Mouse (Mus musculus) bone marrow, adult 2 months (tissue): ENCODE results near the gene Zc3h12a. TPM values are rescaled to one million over a fixed set of nuclear protein-coding genes. Genes with fewer than 3 reads are reported as not detected.

Experiments used
- H3K27ac ChIP-seq: fragments of 200-500 bp; 2 replicates; pipeline ENCODE4 v1.5.1; 2012; ENCODE audit warnings: low read depth, mild to moderate bottlenecking, control low read depth, inconsistent platforms, low read length; ENCODE audit not compliant: control insufficient read depth, poor library complexity, insufficient read depth
- H3K4me1 ChIP-seq: fragments of 200-500 bp; 2 replicates; pipeline ENCODE4 v1.6.1; 2011; ENCODE audit warnings: low read length; ENCODE audit not compliant: control insufficient read depth, insufficient read depth
- H3K4me3 ChIP-seq: fragments of 200-500 bp; replicated peaks from 2 replicates; pipeline ENCODE3; 2011; ENCODE audit warnings: mild to moderate bottlenecking, low read depth, low read length, control low read depth; ENCODE audit not compliant: control insufficient read depth
- CTCF ChIP-seq: fragments of 200-500 bp; IDR thresholded peaks from 2 replicates; pipeline ENCODE4 v1.5.1; 2011; ENCODE audit warnings: low read length, control low read depth; ENCODE audit not compliant: control insufficient read depth, insufficient read depth
- POLR2A ChIP-seq: fragments of 200-500 bp; IDR thresholded peaks from 2 replicates; pipeline ENCODE4 v1.6.1; 2011; ENCODE audit warnings: low read depth, mild to moderate bottlenecking, control low read depth, low read length, borderline replicate concordance; ENCODE audit not compliant: control insufficient read depth
- WGBS: fragments of 180-500 bp; shearing (Covaris S2); methylation state at CpG from one replicate; pipeline ENCODE4 v1.1.7; 2018; 5-methylcytosine and 5-hydroxymethylcytosine counted together
- polyA plus RNA-seq: library from polyadenylated mRNA; stranded (reverse); fragments of >200 nt; gene quantifications from 2 replicates; pipeline ENCODE4 v1.2.4, GENCODE M21; 2011; ENCODE audit warnings: low replicate concordance; ENCODE audit not compliant: missing spikeins, insufficient read depth, insufficient read length

Zc3h12a gene
- polyA plus RNA-seq = 3.6 and 12.5 TPM in 2 replicates

DNA sequence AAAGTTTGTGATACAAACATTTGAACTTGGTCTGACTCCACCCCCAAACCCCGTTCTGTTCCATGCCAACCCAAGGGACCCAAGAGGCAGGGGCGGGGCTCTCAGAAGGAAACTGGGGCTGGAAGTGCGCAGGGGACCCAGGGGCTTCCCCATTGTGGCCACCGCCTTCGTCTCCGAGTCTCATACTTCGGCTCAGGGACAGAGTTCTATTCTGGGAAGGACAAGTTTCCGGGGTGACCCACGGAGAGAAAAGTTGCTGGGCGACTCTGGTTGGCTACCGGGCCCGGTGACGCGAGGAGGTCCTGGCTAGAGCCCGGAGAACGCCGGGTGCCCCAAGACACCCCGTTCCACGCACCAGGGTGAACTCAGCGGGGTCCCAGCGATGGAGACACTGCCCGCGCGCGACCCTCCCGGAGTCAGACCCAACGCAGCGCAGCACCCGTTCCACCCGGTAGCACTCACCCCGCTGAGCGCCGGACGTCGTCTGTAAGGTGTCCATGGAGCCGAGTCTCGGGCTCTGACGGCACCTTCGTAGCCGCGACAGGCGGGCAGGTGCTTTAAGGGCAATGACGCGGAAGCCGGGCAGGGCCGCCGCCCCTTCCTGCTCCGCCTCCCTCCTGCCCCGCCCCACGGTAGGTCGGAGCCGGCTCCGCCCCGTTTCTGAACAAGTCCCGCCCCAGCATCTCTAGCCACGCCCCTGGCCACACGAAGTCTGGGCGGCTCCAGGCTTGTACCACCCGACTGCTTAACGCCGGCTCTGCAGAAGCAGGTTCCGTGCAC, at the start of gene Zc3h12a:
TSS of gene Zc3h12a (minus strand) at position 536 of the 780 bp plus-strand sequence.
- WGBS = under 1% methylated on average over 62 of the region's 62 CpGs
- Histone ChIP-seq H3K27ac (peak within 1 kb of the TSS; percentile 99), H3K4me3 (peak within 1 kb of the TSS; percentile 89), H3K4me1 (peaks cover 13% of the 10 kb centered on the region)
- TF ChIP-seq CTCF = no peak
- peak; percentile 96 for TF ChIP-seq POLR2A

DNA sequence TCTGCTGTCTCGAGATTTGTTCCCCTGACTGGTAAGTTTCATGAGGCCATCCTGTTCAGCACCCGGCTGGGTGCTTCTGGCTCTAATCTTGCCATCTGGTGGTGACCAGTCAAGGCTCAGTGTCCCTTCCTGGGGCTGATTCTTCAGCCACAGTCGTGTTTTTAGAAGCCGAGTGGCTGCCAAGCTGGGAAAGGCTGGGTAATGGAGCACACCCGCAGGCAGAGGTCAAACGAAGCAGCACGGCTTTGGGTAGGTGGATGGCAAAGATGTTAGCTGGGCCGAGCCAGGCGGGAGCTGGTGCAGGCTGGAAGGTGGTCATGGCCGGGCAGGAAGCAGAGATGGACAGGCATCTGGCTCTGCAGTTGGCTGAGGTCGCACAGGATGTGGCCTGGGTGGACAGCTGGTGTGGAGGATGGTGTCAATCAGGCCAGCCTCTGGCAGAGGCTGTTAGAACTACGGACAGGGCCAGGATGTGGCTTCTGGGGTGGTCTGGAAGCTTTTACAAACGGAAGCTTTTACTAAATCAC, 49.1 kb upstream of the Zc3h12a start:
- H3K4me1 ChIP-seq = peaks cover 6% of the 10 kb centered on the region
- TF ChIP-seq POLR2A (no peak), CTCF (no peak)
- WGBS = 2% methylated on average over 13 of the region's 13 CpGs

DNA sequence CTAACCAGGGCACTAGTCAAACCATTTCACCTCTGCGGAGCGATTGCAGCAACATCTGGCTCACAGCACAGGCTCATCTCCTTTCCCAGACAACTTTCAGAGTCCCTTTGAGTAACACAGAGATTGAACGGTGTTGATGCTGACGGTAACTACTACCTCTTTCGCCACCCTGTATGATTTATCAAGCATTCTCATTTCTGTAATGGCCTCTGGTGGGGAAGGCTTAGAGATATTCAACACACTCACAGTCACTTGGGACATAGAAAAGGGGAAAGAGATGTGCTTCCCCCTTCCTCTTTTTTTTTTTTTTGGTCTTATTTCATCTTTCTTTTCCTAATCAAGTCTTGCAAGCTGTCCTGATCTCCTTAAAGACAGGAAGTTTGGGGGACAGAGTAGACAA, 48.5 kb upstream of the Zc3h12a start:
- no peak overlapping the region for H3K4me3 ChIP-seq
- 21% methylated on average over 5 of the region's 5 CpGs for WGBS
- TF ChIP-seq CTCF = no peak
- TF ChIP-seq POLR2A = no peak
- H3K4me1 ChIP-seq = peaks cover 6% of the 10 kb centered on the region
- peak overlapping the region; percentile 18 for H3K27ac ChIP-seq

More for the DNA sequence above, 49.1 kb upstream of the Zc3h12a start:
- H3K27ac ChIP-seq = peak overlapping the region; percentile 18
- no peak overlapping the region for H3K4me3 ChIP-seq

DNA sequence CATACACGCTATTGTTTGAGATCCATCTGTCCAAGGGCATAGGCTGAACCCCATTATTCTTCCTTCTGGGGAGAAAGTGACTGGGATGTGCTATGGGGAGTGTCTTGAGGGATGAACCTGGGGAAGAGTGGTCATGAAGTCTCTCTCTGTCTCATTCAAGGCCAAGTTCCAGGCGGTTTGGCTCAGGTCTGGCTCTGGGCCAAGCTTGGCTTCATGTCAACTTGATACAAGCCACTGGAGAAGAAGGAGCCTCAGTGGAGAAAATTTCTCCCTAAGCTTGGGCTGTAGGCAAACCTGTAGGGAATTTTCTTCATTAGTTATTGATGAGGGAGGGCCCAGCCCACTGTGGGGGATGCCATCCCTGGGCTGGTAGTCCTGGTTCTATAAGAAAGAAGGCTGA, 48.0 kb upstream of the Zc3h12a start:
- H3K27ac ChIP-seq = no peak overlapping the region
- H3K4me3 ChIP-seq = no peak overlapping the region
- TF ChIP-seq POLR2A (no peak), CTCF (no peak)
- peaks cover 6% of the 10 kb centered on the region for H3K4me1 ChIP-seq
- 58% methylated on average over 2 of the region's 2 CpGs for WGBS

DNA sequence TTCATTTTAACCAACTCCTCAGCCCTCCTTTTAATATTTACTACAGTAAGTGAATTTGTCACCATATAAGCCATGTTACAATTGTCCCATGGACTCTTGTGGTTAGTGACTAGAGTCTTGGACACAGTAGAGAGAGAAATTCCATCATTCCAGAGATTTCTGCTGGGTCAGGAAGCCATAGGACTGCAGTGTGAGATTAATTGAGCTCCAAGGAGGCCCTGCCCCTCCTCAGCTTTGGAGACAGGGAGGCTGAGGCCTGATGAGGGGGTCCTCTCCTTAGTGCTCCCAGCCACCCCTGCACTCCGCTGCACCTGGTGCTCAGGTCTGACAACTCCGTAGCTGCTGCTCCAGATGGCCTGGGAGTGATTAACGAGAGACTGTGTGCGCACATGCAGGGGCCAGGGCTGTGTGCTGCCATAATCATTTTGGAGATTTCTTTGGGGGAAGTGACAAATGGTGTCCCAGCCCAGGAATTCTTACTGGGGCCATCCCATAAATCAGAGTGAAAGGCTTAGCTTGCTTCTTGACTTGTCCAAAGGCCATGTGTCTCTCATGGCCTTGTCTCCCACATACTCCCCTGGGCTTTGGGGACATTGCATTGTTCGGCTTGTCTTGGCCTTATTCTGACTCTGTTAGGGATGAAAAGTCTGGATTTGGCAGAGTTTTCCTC, 47.0 kb upstream of the Zc3h12a start:
- no peak for TF ChIP-seq CTCF
- no peak for TF ChIP-seq POLR2A
- 88% methylated on average over 5 of the region's 5 CpGs for WGBS
- Histone ChIP-seq H3K27ac (no peak overlapping the region), H3K4me1 (peaks cover 6% of the 10 kb centered on the region), H3K4me3 (no peak overlapping the region)

DNA sequence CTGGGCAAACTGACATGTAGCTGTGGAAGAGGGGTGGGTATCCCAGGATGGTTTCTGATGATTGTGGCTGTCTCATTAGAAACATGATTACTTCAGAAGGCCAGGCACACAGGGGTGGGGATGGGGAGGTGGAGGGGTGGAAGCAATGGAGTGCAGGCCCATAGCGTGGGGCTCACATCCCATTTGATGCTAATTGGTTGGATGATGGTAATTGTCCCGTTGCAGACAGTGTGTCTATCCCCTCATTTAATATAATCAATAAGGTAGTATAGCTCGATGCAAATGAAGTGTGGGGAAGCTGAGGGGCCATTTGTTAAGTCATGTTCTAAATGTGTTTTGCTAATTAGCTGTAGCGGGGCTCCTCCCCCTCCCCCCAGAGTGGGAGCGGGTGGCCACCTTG, 45.5 kb upstream of the Zc3h12a start:
- no peak overlapping the region for H3K27ac ChIP-seq
- H3K4me1 ChIP-seq = peaks cover 6% of the 10 kb centered on the region
- H3K4me3 ChIP-seq = no peak overlapping the region
- no peak for TF ChIP-seq POLR2A
- TF ChIP-seq CTCF = no peak
- 83% methylated on average over 5 of the region's 5 CpGs for WGBS

DNA sequence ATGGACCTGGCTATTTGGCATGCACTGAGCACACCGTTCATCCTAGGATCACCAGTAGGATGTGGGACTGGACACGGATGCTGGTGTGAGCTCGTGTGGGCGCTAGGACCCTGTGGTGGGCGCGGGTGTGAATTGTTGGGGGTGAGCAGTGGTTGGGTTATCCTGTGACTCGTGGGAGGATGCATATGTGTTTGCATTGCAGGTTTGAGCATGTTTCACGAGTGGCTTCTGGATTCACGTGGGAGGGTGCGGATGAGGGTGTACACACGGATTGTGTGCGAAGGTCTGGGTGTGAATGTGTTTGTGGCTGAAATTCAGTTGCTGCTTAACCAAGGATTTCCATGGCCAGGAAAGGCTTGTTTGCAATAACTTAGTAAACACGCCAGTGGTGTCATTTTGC, 45.1 kb upstream of the Zc3h12a start:
- WGBS = 89% methylated on average over 13 of the region's 13 CpGs
- no peak overlapping the region for H3K27ac ChIP-seq
- peaks cover 6% of the 10 kb centered on the region for H3K4me1 ChIP-seq
- TF ChIP-seq POLR2A (no peak), CTCF (no peak)
- H3K4me3 ChIP-seq = no peak overlapping the region

DNA sequence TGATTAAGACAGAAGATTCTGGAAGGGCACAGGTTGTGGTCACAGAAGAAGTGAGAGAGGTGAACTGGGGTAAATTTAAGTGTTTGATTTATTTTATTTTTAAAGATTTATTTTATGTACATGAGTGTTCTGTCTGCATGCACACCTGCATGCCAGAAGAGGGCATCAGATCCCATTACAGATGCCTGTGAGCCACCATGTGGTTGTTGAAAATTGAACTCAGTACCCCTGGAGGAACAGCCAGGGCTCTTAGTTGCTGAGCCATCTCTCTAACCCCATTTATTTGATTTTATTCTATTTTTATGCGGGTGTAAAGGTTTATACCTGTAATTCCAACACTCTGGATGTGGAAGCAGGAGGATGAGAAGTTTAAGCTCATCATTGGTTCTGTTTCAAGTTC, 40.1 kb upstream of the Zc3h12a start:
- Histone ChIP-seq H3K27ac (no peak overlapping the region), H3K4me1 (no peaks in the 10 kb centered on the region; the same call in 1 of the 2 replicates), H3K4me3 (no peak overlapping the region)
- no peak for TF ChIP-seq POLR2A
- TF ChIP-seq CTCF = no peak
- 66% methylated on average over 1 of the region's 1 CpGs for WGBS
